Mouse (Mus musculus) NIH3T3 (cell line): ENCODE measurements around the gene Sprtn.

Experiments
- DNase-seq: peaks from one replicate; pipeline ENCODE4 v3.0.0-alpha.2; 2012; ENCODE audit warnings: low read depth

Gene Sprtn

DNA sequence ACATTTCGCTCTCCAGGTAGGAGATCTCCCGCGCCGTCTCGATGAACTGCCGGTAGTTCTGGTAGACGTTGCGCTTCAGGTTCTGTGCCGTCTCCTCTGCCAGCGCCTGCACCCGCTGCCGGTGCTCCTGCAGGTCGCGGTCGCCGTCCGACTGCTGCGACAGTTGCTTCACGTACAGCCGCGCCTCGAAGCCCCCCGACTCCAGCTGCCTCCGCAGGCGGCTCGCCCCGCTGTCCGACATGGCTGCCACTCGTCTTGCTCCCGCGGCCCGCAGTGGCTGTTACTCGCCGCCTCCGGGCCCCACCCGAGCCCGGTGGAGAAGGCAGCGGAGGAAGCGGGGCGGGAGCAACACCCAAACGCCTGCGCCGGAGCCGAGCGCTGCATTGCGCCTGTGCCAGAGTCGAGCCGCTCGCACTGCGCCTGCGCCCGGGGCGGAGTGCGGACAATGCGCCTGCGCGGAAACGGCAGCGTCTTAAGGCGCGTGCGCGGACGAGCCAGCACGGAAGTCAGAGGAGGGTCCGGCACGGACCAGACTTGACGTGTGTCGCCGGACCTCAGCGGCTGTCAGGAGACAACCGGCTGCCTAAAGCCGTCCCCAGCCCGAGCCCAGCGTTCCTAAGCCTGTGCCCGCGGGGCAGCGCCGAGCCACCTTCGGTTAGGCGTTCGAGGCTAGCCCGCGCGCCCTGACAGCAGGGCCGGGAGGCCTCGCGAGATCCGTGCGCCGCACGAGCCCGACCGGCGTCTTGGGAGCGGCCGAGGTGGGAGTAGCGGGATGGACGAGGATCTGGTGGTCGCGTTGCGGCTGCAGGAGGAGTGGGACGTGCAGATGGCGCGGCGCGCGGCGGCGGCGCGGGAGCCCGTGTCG lies at the start of gene Sprtn, which contains the start of gene Exoc8:
TSS of gene Sprtn (plus strand) at position 501 of the 865 bp plus-strand sequence.
TSS of gene Exoc8 (minus strand) at position 320 of the 865 bp plus-strand sequence.
- peak; percentile 99 for DNase-seq

DNA sequence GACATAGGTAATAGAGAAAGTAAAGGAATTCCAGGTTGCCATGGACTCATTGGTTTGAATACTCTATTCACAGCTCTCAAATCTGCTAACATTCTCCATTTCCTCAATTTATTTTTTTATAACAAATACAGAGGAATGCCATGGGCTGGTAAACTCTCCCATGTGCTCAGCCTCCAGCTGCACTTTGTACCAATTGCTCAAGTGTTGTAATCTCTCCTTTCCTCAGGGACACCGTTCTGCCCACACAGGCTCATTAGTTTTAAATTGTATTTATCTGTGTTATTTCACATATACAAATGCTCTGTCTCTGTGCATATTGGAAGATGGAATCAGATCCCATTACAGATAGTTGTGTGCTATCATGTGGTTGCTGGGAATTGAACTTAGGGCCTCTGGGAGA lies 44.2 kb upstream of the Sprtn start:
- DNase-seq = no peak

GRCm38 (mm10) chr8:124859466-124859865 lies 38.2 kb upstream of the Sprtn start:
- DNase-seq = peak; percentile 24

DNA sequence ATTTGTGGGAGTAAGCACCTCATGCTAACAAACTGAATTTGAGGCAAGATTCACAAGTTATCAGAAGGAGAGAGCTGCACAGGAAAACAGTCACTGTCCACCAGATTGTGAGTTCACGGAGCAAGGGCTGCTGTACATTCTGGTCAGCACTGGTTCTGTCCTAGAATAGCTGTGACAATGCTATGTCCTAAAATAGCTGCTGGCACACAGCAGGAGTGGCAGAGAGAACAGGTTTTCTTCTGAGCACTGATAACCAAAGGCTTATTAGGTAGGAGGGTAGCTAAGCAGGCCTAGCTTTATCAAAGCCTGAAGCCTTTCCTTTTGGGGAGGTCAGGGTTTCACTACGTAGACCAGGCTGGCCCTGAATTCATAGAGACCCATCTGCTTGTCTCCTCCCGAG lies 37.5 kb upstream of the Sprtn start:
- no peak for DNase-seq

GRCm38 (mm10) chr8:124862321-124863162 lies 35.1 kb upstream of the Sprtn start, which contains the start of the genes Gnpat and 2810004N23Rik:
Gene Gnpat (plus strand): TSS chr8:124863033.
Gene 2810004N23Rik (minus strand): TSS chr8:124863120.
- peak; percentile 94 for DNase-seq

DNA sequence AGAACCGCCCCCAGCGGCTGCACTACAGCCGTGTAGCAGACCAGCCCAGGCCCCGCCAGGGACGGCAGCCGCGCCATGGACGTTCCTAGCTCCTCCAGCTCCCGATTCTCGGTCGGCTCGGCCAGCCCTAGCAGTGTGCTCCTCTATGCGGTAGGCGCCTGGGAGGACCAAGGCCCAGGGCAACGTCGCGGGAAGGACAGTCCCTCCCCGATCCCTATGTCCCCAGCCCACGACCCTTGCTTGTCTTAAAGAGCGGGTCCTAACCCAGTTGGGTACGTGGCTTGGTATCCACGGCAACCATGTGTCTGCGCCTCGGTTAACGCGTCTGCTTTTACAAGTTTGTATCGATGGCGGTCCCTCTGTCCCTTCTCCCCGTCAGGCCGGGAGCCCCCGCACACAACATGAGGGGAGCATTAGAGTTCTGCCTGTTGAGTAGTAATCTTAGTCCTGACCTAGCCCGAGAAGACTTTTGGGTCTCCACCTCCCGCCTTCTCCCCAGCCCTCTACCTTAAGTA lies 34.5 kb upstream of the Sprtn start:
- DNase-seq = no peak

- peak; percentile 20 for DNase-seq
Observed at GRCm38 (mm10) chr8:124863729-124864128, 34.0 kb upstream of the Sprtn start.

DNA sequence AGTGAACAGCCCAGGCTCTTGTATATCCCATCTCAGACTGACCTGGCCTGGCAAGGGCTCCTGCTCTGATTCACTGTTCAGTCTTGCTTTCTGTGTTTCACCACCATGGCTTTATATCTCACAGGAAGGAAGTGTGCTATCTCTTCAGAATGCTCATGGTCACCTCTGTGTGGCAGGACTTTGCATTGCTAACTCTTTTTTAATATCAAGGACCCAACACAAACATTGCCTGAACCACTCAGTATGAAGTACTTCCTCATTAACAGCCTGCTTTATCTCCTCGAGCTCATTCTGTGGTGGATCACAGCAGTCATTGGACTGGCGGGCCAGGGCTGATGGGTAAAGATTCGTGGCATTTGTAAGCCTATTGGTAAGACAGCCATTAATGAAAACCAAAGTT lies 31.0 kb upstream of the Sprtn start:
- no peak for DNase-seq

GRCm38 (mm10) chr8:124867126-124867525 lies 30.6 kb upstream of the Sprtn start:
- no peak for DNase-seq

DNA sequence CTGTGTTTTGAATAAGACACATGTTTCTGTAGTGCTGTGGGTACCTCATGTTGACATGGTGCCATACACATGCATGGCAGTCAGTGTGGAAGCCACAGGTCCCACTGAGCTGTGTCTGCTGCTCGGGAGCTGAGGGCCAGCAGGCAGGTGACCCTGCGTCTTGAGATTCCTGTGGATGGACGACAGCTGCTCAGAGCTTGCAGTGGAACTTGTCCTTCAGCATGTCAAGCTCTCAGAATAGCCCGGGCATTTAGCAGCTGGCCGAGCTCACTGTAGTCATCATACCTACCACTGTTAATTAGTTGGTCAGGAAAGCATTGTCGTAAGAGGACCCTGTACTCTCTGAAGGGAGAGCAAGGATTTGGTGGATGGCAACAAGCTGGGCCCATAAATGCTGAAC lies 28.0 kb upstream of the Sprtn start:
- DNase-seq = no peak

- DNase-seq = no peak
Observed at GRCm38 (mm10) chr8:124871474-124871873, 26.2 kb upstream of the Sprtn start.

DNA sequence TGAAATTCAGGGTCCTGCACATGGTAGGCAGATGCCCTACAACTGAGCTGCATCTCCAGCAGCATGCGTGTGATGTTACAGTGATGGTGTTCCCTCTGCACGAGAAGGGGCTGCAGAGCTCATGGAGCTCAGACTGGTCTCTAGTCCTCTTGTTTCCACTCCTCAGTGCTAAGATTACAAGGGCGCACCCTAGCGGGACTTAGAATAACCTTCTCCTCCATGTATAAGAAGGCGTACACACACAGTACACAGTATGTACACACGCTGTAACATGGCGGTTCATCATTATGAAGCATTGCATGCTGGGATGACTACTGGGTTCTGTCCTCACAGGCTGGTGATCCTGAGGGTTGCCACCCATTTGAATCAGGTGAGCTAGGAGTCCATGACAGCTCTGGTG lies 25.6 kb upstream of the Sprtn start:
- DNase-seq = no peak

DNA sequence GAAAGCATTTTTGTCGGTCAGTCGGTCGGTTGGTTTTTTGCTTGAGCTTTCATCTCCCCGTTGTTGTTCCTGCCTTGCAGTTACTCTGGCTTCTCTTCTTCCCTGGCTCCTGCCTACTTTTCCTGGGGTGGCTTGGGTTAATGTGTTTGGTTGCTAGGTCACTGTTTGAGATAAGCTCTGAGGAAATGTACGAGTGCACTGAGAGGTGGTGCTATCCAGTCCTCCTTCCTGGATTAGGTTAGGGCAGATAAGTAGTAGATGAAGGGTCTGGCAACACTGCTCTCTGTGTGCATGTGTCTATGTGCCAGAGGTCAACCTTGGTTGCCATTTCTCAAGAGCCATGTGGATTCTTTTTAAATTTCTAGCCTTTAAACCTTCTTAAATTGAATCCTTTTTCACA lies 25.0 kb upstream of the Sprtn start:
- no peak for DNase-seq

- no peak for DNase-seq
Observed at GRCm38 (mm10) chr8:124878141-124878540, 19.5 kb upstream of the Sprtn start.

- no peak for DNase-seq
Observed at GRCm38 (mm10) chr8:124878946-124879526, 18.6 kb upstream of the Sprtn start.

- peak; percentile 27 for DNase-seq
Observed at GRCm38 (mm10) chr8:124888385-124888784, 9.3 kb upstream of the Sprtn start.

DNA sequence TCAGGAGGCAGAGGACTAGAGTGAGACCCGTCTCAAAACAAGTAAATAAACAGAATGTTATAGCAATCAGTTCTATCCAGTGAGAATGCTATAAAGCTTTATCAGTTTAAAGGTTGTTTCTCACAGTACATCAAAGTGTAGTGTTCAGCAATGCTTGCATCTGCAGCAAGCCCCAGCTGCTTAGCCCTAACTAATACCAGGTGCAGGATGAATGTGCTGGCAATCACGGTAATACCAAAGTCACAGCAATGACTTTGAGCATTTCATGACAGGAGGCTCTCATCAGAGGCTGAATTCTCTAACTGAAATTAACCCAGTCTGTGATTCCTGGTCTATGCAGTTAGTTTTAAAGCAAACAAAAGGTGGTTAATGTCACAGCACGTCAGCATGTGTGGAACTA lies 5.1 kb upstream of the Sprtn start:
- peak; percentile 13 for DNase-seq

DNA sequence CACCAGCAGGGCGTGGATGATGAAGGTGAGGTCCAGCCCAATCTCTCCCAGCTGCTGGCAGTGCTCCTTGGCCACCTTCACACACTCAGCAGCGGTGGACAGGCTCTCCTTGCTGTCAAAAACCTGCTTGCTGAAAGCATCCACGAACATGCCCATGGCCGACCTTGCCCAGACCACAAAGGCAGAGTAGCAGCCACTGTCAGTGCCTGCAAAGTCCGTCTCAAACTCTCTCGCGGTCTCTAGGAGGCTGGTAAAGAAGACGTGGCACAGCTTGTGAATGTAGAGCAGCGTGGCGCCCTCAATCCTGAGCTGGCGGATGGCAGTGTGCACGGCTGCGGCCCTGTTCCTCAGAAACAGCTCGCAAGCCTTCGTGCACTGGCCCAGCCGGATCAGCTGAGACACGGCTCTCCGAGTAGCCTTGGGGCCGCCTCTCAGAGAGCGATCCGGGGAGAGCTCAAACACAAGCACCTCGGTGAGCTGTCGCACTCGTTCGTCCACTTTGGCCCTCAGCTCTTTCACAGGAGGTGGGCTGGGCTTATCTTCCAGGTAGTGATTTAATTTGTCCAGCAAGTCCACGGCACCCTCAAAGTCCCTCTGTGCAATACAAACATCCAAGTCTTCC lies 1.6 kb upstream of the Sprtn start:
- no peak for DNase-seq

- DNase-seq = peak; percentile 75
Observed at GRCm38 (mm10) chr8:124896632-124897385, 877 bp upstream of the Sprtn start.

GRCm38 (mm10) chr8:124898251-124898905 lies 692 bp downstream of the Sprtn start:
- peak; percentile 22 for DNase-seq
